Mouse (Mus musculus) monocyte, adult 2 months (primary cell): ENCODE data around the gene Prkaa1.
"Not testable (repeated sequence)": the region's sequence is repeated elsewhere in the genome, so short reads cannot be mapped to it uniquely, and the experiment has no call there.

ENCODE experiments used
- DNase-seq, 2 experiments: peaks; one replicate each; pipeline ENCODE4 v3.0.0; 2022; ENCODE audit warnings: low spot score in 2 of 2, low read depth in 1 of 2

Gene Prkaa1

DNA sequence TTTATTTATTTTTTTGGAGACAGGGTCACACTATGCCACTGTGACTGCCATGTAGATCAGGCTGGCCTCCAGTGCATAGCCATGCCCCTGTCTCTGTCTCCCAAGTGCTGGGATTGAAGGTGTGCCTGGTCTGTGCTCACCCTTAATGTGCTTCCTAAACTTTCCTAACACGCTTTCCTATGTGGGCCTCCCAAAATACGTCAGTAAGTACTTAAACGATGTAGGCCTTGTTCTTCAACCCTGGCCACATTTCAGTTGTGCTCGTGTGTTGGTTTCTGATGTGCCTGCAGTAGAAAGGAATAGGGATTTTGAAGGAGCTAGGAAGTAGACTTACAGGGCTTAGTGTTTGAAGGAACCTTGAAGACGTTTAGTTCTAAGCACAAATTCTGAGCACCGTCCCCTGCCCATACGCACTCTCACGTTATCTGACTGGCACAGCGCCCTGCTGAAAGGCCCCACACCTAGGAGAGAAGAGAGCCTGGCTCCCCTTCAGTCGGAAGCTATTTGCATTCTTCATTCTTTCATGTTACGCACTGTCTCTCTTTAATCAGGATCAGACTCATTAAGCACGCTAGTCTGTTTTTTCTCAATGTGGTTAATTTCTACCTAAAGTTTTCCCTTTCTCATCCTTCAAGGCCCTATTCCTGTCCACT lies 21.6 kb downstream of the Prkaa1 start:
- no peak for DNase-seq

DNA sequence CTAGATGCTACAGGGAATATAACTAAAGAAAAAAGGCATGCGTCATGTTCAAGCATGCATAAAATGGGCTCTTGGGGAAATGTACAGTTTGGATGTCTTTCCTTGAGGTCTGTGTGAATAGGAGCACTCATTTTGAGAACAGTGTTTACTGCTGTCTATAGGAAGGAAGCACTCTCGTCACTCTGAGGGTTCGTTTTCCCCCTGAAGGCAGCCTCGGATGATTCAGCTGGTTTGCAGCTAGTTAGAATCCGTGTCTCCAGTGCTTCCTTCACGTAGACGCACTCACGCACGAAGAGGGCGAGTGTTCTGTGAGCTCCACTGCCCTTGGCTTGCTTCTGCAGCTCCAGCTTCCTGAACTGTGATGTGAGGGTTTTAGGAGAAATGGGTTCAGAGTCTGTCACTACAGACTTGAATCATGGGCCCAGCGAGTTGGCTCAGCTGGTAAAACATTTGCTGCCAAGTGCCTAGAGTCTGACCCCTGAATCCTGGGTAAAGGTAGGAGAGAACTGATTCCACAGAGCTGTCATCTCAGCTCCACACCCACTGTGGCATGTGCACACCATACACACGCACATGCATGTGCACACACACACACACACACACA lies 29.7 kb downstream of the Prkaa1 start:
- DNase-seq: no peak

DNA sequence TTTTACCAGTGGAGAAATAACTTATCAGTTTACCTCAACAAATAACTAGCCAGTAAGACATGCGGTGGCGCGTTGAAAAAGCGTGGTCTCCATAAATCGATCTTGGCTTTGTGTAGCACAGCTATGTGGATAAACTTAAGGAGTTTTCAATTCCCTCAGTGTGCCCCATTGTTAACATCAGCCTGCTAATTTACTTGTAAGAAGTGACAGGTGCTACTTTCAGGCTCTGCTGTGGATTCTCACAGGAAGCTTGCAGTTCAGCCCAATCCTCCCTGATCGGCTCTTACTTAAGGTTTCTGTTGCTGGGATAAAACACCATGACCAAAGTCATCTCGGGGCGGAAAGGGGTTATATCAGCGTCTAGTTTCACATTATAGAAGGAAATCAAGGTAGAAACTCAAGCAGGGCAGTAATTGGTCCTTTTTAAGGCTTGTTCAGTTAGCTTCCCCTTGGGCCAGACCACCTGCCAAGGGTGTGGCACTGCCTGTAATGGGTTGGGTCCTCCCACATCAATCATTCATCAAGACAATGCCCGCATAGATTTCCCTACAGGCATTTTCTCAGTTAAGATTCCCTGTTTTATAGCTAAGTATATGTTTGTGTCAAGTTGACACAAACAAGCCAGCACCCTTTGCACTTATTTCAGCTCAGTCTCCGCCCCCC lies 41.1 kb downstream of the Prkaa1 start:
- DNase-seq: no peak

DNA sequence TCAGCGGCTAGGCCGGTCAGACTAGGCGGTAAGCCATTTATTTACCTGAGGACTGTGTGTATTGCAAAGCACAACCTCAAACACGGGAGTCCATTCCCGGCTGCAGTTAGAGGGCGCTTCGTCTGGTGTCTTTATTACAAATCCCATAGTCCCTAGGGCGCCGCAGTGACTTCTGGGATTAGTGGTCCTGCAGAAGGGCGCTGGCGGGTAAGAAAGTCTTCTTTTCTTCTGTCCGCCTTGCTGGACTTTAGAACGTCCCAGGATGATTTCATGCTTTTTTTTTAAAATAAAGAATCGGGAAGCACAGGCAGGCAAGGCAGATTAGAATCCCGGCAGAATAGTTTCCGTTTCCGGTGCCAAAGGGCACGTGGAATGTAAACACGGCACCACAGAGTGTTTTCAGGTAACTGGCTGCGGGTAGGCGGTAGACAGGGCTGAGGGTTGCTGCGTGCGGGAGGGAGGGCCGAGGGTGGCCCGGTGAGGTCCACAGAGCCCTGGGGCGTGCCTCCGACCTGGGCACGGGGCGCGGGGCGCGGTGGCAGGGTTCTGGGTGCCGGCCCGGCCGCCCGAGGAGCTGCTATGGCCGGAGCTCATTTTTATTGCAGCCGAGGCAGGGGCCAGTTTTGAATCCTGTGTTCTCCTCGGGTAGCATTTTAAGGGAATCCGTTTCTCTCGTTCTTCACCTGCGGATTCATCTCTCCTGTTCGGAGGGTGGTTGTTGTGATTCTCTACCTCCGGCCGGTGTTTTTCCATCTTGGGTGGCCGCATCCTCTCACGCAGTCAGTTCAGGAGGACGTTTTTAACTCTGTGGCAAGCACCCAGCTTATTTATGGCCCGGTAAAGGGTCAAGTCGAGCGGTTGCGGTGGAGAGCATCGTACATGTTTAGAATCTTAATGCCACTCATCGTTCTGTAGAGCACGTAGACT lies 42.0 kb downstream of the Prkaa1 start, which contains the start of gene Ttc33:
Gene Ttc33 (plus strand): TSS at position 160 of the 927 bp plus-strand sequence.
- DNase-seq: peak; percentile 13 to 16

DNA sequence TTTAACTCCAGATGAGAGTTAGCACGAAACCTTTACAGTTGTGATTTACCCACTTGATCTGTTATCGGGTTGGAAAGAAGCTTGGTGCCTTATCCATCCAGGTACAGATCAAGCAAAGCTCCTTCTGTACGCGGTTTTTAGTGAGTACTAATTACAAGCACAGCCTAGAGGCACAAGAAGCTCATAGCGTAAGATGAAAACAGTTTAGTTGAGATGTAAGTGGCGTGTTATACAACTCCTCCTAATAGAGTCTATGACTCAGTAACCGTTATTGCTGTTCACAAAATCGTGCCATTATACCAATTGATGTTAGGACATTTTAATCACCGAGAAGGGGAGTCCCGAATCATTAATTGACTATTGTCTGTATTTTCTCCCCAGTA lies 42.6 kb downstream of the Prkaa1 start:
- DNase-seq: no peak

DNA sequence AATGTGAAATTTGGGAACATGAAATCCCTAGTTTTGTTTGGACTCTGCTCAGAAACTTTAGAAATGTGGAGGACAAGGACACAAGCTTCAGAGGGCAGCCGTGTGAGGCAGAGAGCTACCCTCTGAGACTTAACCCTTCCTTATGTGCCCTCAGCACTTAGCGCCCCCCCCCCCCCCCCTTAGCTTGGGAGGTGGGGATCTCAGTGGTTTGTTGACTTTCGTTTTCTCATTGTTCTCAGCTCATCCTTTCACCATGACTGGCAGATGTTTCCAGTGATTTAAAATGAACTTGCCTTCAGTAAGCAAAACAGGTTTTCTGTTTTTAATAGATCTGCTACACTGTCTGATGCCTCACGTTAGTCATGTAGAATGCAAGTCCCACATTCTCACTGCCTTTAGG lies 43.5 kb downstream of the Prkaa1 start:
- no peak for DNase-seq

DNA sequence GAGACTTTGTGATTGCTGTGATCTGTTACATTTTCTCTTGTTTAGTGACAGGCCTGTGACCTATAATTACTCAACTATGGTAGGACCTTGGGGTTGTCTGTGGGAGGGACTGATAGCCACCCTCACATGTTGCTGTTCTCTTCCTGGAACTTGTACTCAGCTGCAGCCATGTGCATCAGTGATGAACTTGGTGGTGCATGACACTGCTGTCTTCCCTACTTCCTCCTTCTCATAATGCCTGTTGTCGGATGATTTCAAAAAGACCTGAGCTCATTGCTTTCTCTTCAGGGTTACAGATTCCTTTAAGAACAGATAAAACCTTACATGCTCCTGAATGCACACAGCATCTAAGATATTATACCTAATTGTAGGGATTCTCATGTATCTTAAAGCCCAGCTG lies 44.4 kb downstream of the Prkaa1 start:
- no peak for DNase-seq

DNA sequence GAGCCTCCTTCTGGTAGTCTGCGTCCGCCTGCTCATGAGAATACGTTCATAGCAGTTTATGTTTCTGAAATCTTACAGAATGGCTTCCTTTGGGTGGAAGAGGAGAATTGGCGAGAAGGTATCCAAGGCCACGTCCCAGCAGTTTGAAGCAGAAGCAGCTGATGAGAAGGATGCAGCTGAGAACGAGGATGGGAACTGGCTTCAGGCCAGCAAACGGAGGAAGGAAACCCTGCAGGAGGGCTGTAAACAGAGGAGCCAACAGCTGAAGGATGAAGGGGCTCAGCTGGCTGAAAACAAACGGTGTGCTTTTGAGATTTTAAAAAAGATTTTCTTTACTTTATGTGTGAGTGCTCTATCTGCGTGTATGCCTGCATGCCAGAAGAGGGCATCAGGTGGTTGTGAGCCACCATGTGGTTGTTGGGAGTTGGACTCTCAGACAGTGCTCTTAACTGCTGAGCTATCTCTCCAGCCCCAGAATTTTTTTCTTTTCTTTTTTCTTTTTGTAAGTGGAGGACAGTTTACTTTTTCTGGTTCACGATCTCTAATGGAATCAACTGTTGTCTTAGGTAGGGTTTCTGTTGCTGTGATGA lies 45.9 kb downstream of the Prkaa1 start:
- no peak for DNase-seq

DNA sequence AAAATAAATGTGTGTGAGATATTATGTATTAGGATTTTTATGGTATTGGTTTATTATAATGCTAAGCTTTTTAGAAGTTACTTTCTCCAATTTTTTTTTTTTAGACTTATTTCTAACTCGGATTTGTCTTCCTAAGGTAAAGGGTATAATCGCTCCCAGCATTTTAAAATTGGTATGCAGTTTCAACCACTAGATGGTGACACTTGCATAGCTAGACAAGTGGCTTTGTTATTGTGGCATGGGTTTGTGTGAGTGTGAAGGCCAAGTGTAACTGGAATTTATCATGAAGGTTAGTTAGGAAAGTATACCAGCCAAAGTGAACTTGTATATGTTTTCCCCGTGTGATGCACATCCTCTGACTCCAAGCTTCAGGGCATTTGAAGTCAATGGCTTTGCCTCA lies 50.2 kb downstream of the Prkaa1 start:
- no peak for DNase-seq

DNA sequence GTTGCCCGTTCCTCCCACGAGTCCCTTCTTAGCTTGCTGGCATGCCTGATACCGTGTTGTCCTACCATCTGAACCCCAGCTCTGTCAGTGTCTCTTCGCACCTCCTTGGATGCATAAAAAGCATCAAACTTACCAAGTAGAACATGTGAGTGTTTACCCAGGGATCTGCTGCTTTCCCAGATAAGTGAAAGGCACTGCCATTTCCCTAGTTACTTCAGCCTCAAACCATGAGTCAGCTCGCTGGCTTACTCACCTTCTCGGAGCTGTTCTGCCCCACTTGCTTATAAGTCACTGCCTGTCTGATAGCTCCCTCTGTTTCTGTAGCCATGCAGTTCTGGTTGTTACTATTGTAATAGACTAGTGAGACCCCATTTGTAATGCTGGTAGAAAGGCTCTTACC lies 50.8 kb downstream of the Prkaa1 start:
- no peak for DNase-seq

DNA sequence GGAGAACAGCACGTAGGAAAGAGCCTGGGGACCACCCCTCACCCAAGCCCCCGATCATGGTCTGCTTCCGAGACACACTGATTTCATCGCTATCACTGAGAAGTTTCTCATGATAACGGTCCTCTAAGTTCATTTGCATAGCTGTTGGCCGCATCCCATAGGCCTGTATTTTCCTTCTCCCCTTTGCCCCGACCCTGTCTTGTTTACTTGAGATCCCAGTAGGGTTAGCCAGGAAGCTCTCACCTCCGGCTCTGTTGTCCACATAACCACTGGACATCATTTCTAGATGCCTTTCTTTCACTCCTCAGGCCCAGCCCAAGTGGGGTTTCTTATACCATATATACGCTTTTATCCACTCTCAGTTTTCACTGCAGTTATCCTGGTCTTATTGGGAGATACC lies 51.3 kb downstream of the Prkaa1 start:
- DNase-seq: no peak

DNA sequence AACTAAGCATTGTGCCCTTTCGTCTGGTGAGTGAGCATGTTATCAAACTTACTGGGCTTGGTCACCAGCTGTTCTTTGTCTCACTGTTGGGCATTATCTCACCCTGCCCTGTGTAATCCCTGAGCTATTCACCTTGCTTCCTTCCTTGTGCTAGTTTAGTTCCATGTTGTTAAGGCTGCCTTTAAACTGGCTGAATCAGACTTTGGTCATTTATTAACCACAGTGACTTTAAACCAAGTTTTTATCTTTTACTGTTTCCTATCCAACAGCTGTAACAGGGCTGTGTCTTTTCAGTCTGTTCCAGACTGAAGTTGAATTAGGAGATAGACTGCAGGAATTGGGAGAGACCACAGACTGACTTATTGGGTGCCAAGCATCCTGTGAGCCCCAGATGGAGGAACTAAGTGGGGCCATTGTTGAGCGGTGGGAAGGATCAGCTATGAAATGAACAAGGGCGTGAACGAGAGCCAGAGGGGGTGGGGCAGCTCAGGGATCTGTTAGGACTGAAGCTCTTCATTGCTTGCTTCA lies 52.4 kb downstream of the Prkaa1 start:
- no peak for DNase-seq

DNA sequence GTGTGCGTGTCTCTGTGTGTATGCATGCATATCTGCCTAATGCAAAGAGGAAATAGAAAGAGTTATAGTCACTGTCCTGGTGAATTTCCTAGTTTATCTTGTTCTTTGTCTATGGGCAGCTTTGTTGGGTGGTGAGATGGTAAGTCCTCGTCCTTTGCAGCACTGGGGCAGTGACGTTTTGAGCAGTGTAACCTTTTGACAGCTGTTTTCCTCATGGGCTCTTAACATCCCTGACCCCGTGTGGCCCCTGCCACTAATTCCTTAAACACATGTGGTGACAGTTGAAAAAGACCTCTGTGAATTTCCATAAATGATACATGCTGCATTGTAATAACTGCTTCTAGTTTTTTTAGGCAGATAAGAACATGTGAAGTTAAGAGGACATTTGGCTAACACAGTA lies 53.0 kb downstream of the Prkaa1 start:
- no peak for DNase-seq

DNA sequence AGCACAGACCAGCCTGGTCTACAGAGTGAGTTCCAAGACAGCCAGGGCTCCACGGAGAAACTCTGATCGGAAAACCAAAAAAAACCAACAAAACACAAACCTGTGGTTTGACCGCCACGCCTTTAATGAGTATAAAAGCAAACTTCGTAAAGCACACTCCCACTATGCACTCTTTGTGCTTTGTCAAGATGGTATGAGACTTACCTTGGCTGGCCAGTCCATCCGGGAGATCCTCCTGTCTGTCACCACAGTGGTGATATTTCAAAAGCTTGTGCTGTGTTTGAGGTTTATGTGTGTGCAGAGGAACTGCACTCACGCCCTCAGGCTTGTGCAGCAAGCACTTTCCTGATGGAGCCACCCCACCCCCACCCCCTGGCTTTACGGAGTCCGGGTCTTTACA lies 61.6 kb downstream of the Prkaa1 start:
- no peak for DNase-seq

DNA sequence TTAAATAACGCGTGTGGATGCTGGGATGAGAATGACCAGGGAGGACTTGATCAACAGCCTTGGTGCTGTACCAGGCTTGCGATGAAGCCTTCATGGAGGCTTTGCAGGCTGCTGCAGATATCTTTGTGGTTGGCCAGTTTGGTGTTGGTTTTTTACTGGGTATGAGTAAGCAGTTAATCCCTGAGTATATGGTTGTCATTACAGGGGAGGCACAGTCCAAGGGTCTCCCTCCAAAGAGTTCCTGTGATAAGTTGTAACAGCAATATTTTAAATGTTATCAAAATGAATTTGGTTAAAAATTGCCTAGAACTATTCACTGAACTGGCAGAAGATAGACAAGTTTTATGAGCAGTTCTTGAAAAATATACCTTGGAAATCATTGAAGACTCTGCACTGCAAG lies 65.5 kb downstream of the Prkaa1 start:
- DNase-seq: no peak

DNA sequence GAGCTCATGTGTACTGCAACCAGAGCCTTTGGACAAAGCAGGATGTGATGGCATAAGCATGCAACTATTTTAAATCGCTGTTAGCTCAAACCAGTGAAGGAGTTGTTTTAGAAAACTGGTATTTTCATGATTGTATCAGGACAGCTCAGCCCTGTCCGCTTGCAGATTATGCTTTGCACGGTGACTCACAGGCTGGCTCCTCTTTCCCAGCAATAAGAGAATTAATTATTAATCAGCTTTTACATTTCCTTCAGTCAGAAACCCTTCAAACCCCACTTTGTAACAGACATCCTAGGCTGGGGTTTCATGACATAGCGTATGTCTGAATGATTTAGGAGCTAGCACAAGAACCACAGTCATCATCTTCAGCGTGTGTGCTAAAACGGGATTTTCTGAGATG lies 76.8 kb downstream of the Prkaa1 start:
- no peak for DNase-seq

DNA sequence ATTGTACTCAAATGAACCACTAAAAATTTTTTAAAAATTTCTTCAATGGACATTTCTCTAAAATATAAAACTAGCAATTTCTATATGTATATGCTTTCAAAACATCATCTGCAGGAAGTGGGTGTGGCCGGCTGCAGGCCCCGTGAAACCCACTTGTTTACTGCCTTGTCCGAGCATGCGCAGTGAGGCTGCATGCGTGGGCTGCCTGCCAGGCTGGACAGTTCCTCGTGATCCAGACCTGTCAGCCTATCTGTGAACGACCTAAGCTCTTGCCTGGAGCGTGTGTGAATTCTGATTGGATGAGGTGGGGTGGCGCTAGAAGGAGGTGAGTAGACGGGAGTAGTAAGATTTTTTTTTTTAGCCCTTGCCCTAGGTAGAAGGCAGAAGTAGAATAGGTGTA lies 87.1 kb downstream of the Prkaa1 start:
- DNase-seq: not testable (repeated sequence)
